Mouse (Mus musculus) intestine, postnatal 0 days (tissue): ENCODE data around the gene Smad1. TPM values are rescaled to one million over a fixed set of nuclear protein-coding genes. Genes with fewer than 3 reads are reported as not detected.
A peak's percentile ranks its signal among the peaks of the same experiment; 100 is the strongest.
"Not testable (repeated sequence)": the region's sequence is repeated elsewhere in the genome, so short reads cannot be mapped to it uniquely, and the experiment has no call there.

Source experiments
- ATAC-seq: fragments of 200-750 bp; cut with Nextera tagmentation; 2 replicates; pipeline ENCODE4 v1.8.0; 2017; ENCODE audit warnings: mild to moderate bottlenecking, moderate TSS enrichment, moderate library complexity
- H3K27ac ChIP-seq: fragments of 300-500 bp; sonication (generic); 2 replicates; pipeline ENCODE4 v1.5.1; 2014; ENCODE audit warnings: mild to moderate bottlenecking, low read depth, low read length, moderate library complexity
- H3K27me3 ChIP-seq: fragments of 300-500 bp; sonication (generic); replicated peaks from 2 replicates; pipeline ENCODE4 v1.6.1; 2014; ENCODE audit warnings: low read length, mixed read lengths; ENCODE audit not compliant: control insufficient read depth, insufficient read depth
- H3K36me3 ChIP-seq: fragments of 300-500 bp; sonication (generic); 2 replicates; pipeline ENCODE4 v1.6.1; 2014; ENCODE audit warnings: mild to moderate bottlenecking, moderate library complexity; ENCODE audit not compliant: control insufficient read depth, insufficient read depth
- H3K4me1 ChIP-seq: fragments of 300-500 bp; sonication (generic); replicated peaks from 2 replicates; pipeline ENCODE4 v1.6.1; 2014; ENCODE audit warnings: antibody characterized with exemption, low read length, mixed read lengths; ENCODE audit not compliant: control insufficient read depth, insufficient read depth
- H3K4me2 ChIP-seq: fragments of 300-500 bp; sonication (generic); replicated peaks from 2 replicates; pipeline ENCODE4 v1.6.1; 2014; ENCODE audit warnings: low read depth, mild to moderate bottlenecking, moderate library complexity
- H3K4me3 ChIP-seq: fragments of 300-500 bp; sonication (generic); 2 replicates; pipeline ENCODE4 v1.5.1; 2014; ENCODE audit warnings: low read depth, low read length
- H3K9ac ChIP-seq: fragments of 300-500 bp; sonication (generic); 2 replicates; pipeline ENCODE4 v1.6.1; 2014; ENCODE audit warnings: mild to moderate bottlenecking, low read depth, low read length
- H3K9me3 ChIP-seq: fragments of 300-500 bp; sonication (generic); 2 replicates; pipeline ENCODE4 v1.6.1; 2016; ENCODE audit warnings: mixed run types; ENCODE audit not compliant: control insufficient read depth
- CTCF ChIP-seq: sonication (generic); IDR thresholded peaks from 2 replicates; pipeline ENCODE4 v1.5.1; 2016; ENCODE audit warnings: low read depth, mild to moderate bottlenecking, control low read depth, antibody characterized with exemption, moderate library complexity
- WGBS: fragments of 180-500 bp; shearing (Covaris S2); extraction: QIAGEN DNeasy Blood & Tissue Kit; methylation state at CpG from one replicate; pipeline ENCODE4 v1.1.7; 2014; 5-methylcytosine and 5-hydroxymethylcytosine counted together
- polyA plus RNA-seq: library from polyadenylated mRNA; unstranded; fragments of >200 nt; fragmentation: Nextera tagmentation; extraction: Ambion mirVana; gene quantifications from 2 replicates; pipeline ENCODE4 v1.2.1, GENCODE M21; 2015

The Smad1 gene
- 27.3 and 27.4 TPM in 2 replicates for polyA plus RNA-seq

DNA sequence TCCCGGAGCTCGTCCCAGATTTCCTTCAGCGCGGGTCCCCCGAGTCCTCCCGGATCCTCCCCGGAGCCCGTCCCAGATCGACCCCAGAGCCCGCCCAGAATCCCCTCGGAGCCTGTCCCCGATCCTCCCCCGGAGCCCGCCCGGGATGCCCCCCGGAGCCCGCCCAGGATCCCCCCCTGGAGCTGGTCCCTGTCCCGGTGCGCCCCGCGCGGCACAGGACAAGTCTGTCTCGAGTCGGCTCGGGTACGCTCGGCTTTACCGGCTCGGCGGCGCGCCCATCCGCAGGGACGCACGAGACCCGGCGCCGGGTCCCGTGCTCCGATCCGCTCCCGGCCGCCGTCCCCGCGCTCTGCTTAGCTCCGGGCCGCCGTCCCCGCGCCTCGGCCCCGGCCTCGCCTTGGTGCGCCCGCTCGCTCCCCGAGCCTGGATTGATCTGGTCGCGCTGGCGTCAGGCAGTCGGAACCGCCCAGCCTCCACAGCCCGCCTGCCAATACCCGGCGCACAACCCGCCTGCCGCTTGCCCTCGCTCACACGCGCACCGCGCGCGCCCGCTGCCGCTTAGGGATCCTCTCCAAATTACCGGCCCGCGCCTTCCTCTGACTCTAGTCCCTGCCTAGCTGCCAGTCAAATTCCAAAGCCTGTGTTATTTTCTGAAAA, at the start of gene Smad1:
Gene Smad1, minus strand, starts transcription at position 525 of the 657 bp plus-strand sequence.
- Histone ChIP-seq H3K4me2 (peak within 1 kb of the TSS; percentile 89), H3K4me3 (peak within 1 kb of the TSS; percentile 95), H3K9me3 (no peaks in the 10 kb centered on the region), H3K27me3 (no peaks in the 10 kb centered on the region), H3K36me3 (no peaks in the 10 kb centered on the region), H3K27ac (peak within 1 kb of the TSS; percentile 97), H3K4me1 (0 out of 2 replicates have a peak, but pooled peaks cover 3% of the 10 kb centered on the region), H3K9ac (peak within 1 kb of the TSS; percentile 97)
- under 1% methylated on average over 72 of the region's 80 CpGs for WGBS
- TF ChIP-seq CTCF: 0 out of 2 replicates have a peak, but pooled peaks have one; percentile 12
- ATAC-seq: peak; percentile 95

DNA sequence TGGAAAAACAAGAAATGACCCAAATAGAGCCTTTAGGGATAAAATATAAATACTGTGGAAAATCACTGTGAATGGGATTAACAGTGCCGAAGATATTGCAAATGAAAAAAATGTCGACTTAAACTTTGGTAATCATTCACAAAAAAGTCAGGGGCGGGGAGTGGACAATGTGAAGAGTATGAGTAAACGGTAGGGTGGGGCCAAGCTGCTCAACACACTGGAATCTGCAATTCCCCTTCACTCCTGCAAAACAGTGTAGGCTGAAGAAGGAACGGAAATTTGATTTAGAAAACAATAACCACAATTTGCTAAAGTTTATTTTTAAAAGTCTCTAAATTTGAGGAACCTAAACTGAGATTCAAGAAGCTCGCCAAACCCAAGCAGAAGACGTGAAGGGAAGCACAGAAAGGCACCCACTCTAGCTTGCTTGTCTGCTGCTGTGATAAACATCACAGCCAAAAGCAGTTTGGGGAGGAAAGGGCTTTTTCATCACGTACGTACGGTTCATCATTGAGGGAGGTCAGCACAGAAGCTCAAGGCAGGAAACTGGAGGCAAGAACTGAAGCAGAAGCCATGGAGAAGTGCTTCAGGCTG, 48.0 kb upstream of the Smad1 start:
- TF ChIP-seq CTCF: no peak
- Histone ChIP-seq H3K4me2 (no peak overlapping the region), H3K4me1 (no peaks in the 10 kb centered on the region), H3K27ac (no peak overlapping the region), H3K9ac (no peak overlapping the region), H3K4me3 (no peak overlapping the region), H3K27me3 (no peaks in the 10 kb centered on the region), H3K36me3 (no peaks in the 10 kb centered on the region), H3K9me3 (no peaks in the 10 kb centered on the region)
- WGBS: 50% methylated on average over 10 of the region's 10 CpGs
- ATAC-seq: no peak

- Histone ChIP-seq H3K4me3 (no peak overlapping the region), H3K27ac (no peak overlapping the region), H3K36me3 (no peaks in the 10 kb centered on the region), H3K27me3 (no peaks in the 10 kb centered on the region), H3K4me1 (no peaks in the 10 kb centered on the region), H3K4me2 (no peak overlapping the region), H3K9ac (no peak overlapping the region), H3K9me3 (no peaks in the 10 kb centered on the region)
- 82% methylated on average over 14 of the region's 14 CpGs for WGBS
- no peak for ATAC-seq
- TF ChIP-seq CTCF: no peak
These were observed 44.3 kb upstream of the Smad1 start for GRCm38 (mm10) chr8:79443460-79444098.

- no peak overlapping the region for H3K4me3 ChIP-seq
- no peak overlapping the region for H3K27ac ChIP-seq
- no peaks in the 10 kb centered on the region for H3K27me3 ChIP-seq
- H3K4me2 ChIP-seq: no peak overlapping the region
- 0 out of 2 replicates have a peak, but pooled peaks cover 3% of the 10 kb centered on the region for H3K9me3 ChIP-seq
- WGBS: 48% methylated on average over 4 of the region's 4 CpGs
- no peak for TF ChIP-seq CTCF
- no peak for ATAC-seq
- H3K4me1 ChIP-seq: no peaks in the 10 kb centered on the region
- H3K36me3 ChIP-seq: no peaks in the 10 kb centered on the region
- H3K9ac ChIP-seq: no peak overlapping the region
These were observed 34.7 kb upstream of the Smad1 start for GRCm38 (mm10) chr8:79433953-79434500.

DNA sequence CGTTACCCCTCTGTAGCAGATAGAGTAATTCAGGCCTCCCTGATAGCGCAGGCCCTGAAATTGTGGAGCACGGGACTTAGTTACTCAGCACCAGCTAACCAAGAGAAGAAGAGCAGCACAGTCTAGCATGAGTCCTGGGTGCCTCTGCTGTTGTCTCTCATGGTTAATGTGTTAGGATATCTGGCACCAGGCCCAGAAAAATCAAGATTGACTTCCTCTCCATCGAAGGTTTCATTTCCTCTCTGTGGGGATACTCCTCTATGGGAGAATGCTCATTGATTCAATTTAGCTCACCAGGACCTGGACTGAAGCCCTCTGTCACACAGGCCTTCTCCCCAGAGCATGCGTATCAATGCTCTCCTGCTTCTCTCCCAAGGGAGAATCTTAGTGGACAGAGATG, 15.6 kb upstream of the Smad1 start:
- whole genome bisulfite sequencing: 56% methylated on average over 5 of the region's 5 CpGs
- TF ChIP-seq CTCF: no peak
- 0 out of 2 replicates have a peak, but pooled peaks have one; percentile 31 for ATAC-seq

GRCm38 (mm10) chr8:79410501-79410900, 11.2 kb upstream of the Smad1 start:
- no peak for TF ChIP-seq CTCF
- no peak for ATAC-seq
- WGBS: 78% methylated on average over 1 of the region's 1 CpGs

More for the DNA sequence above, 15.6 kb upstream of the Smad1 start:
- H3K4me2 ChIP-seq: no peak overlapping the region
- H3K4me3 ChIP-seq: no peak overlapping the region
- no peaks in the 10 kb centered on the region for H3K27me3 ChIP-seq
- peaks cover 3% of the 10 kb centered on the region; the same call in 1 of the 2 replicates for H3K4me1 ChIP-seq
- no peaks in the 10 kb centered on the region for H3K36me3 ChIP-seq
- no peak overlapping the region for H3K27ac ChIP-seq
- H3K9ac ChIP-seq: no peak overlapping the region
- H3K9me3 ChIP-seq: no peaks in the 10 kb centered on the region

DNA sequence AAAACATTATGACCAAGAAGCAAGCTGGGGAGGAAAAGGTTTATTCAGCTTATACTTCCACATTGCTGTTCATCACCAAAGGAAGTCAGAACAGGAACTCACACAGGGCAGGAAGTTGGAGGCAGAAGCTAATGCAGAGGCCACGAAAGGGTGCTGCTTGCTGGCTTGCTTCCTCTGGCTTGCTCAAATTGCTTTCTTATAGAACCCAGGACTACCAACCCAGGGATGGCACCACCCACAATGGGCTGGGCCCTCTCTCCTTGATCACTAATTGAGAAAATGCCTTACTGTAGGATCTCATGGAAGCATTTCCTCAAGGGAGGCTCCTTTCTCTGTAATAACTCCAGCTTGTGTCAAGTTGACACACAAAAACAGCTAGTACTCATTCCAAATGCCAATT, 8.0 kb upstream of the Smad1 start:
- 69% methylated on average over 1 of the region's 1 CpGs for WGBS
- H3K4me1 ChIP-seq, H3K4me2 ChIP-seq, H3K4me3 ChIP-seq, ATAC-seq, H3K36me3 ChIP-seq, H3K9me3 ChIP-seq, H3K27ac ChIP-seq, H3K9ac ChIP-seq, H3K27me3 ChIP-seq: not testable (repeated sequence)

More at GRCm38 (mm10) chr8:79410501-79410900, 11.2 kb upstream of the Smad1 start:
- H3K4me1 ChIP-seq: peaks cover 3% of the 10 kb centered on the region; the same call in 1 of the 2 replicates
- H3K9ac ChIP-seq: no peak overlapping the region
- no peak overlapping the region for H3K27ac ChIP-seq
- H3K4me2 ChIP-seq: no peak overlapping the region
- H3K4me3 ChIP-seq: no peak overlapping the region
- H3K27me3 ChIP-seq: no peaks in the 10 kb centered on the region
- no peaks in the 10 kb centered on the region for H3K36me3 ChIP-seq
- H3K9me3 ChIP-seq: no peaks in the 10 kb centered on the region
